Mouse (Mus musculus) midbrain, embryonic 10.5 days (tissue): ENCODE data around the gene Tfpt. TPM values are rescaled to one million over a fixed set of nuclear protein-coding genes. Genes with fewer than 3 reads are reported as not detected.
"Not testable (repeated sequence)": the region's sequence is repeated elsewhere in the genome, so short reads cannot be mapped to it uniquely, and the experiment has no call there.

ENCODE experiments used
- DNase-seq: peaks from one replicate; pipeline ENCODE4 v3.0.0-alpha.2; 2017; ENCODE audit warnings: low spot score
- H3K27ac ChIP-seq: fragments of 300-500 bp; sonication (generic); replicated peaks from 2 replicates; pipeline ENCODE4 v1.5.1; 2016; ENCODE audit warnings: mild to moderate bottlenecking
- H3K27me3 ChIP-seq: fragments of 300-500 bp; sonication (generic); 2 replicates; pipeline ENCODE4 v1.6.1; 2016; ENCODE audit warnings: low read depth, mild to moderate bottlenecking; ENCODE audit not compliant: poor library complexity, severe bottlenecking
- H3K36me3 ChIP-seq: fragments of 300-500 bp; sonication (generic); 2 replicates; pipeline ENCODE4 v1.6.1; 2016; ENCODE audit warnings: mild to moderate bottlenecking, moderate library complexity
- H3K4me1 ChIP-seq: fragments of 300-500 bp; sonication (generic); 2 replicates; pipeline ENCODE4 v1.6.1; 2016
- H3K4me3 ChIP-seq: fragments of 300-500 bp; sonication (generic); 2 replicates; pipeline ENCODE4 v1.5.1; 2016; ENCODE audit warnings: mild to moderate bottlenecking, moderate library complexity
- H3K9me3 ChIP-seq: fragments of 300-500 bp; sonication (generic); replicated peaks from 2 replicates; pipeline ENCODE4 v1.6.1; 2016; ENCODE audit warnings: mild to moderate bottlenecking
- WGBS: fragments of 180-500 bp; shearing (Covaris S2); methylation state at CpG from one replicate; pipeline ENCODE4 v1.1.7; 2016; 5-methylcytosine and 5-hydroxymethylcytosine counted together
- microRNA-seq: library from miRNA; unstranded; fragments of <30 nt; microRNA quantifications from one replicate; pipeline ENCODE4, GENCODE M21; 2017
- polyA plus RNA-seq: library from polyadenylated mRNA; unstranded; fragments of >200 nt; fragmentation: Nextera tagmentation; extraction: Ambion mirVana; gene quantifications from 2 replicates; pipeline ENCODE4 v1.2.1, GENCODE M21; 2016

Gene Tfpt
- polyA plus RNA-seq, 1 experiment from 2014 or later: 30.8 TPM

DNA sequence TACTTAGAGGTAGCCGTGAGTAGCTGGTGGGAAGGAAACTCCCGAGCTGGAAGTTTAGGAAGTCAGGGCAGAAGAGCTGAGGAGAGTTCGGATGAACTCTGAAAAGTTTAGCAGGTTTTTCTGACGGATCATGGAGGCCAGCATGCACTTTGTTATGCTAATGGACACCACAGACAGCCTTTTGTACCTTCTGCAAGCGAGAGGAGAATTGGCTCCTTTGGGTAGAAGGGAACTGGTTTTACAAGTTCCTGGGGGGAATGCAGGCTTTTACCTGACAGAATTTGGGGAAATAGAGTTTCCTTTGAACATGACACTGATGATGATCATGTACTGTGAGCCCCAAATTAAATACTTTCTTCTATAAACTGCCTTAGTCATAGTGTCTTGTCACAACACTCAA lies 43.5 kb downstream of the Tfpt start:
- no peak for DNase-seq
- H3K27ac ChIP-seq: no peak overlapping the region
- H3K4me1 ChIP-seq: peaks cover 11% of the 10 kb centered on the region
- H3K4me3 ChIP-seq: peak overlapping the region; percentile 11; the same call in 1 of the 2 replicates
- H3K36me3 ChIP-seq: no peaks in the 10 kb centered on the region
- H3K9me3 ChIP-seq: no peaks in the 10 kb centered on the region
- no peaks in the 10 kb centered on the region for H3K27me3 ChIP-seq
- 3% methylated on average over 5 of the region's 5 CpGs for WGBS

DNA sequence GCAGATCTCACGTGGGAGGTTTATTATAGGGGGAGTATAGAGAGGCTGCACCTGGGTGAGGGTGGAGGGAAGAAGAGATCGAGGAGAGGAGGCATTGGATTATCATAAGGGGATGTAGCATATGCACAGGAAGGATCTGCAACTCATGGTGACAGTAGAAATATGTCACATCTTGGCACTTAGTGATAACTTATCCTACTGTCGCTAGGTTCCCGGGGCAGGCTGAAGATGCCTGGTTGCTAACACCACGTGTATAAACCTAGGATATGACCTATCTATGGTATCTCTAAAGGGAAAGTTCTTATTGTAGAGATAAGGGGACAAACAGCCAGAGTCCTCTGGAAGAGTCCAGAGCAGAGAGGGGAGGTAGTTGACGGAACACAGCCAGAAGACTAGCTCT lies 44.0 kb downstream of the Tfpt start:
- Histone ChIP-seq H3K27me3 (no peaks in the 10 kb centered on the region), H3K4me3 (0 out of 2 replicates have a peak overlapping the region, but pooled peaks have one; percentile 11), H3K36me3 (no peaks in the 10 kb centered on the region), H3K9me3 (no peaks in the 10 kb centered on the region), H3K4me1 (peaks cover 11% of the 10 kb centered on the region), H3K27ac (no peak overlapping the region)
- no peak for DNase-seq
- WGBS: 19% methylated on average over 6 of the region's 6 CpGs

DNA sequence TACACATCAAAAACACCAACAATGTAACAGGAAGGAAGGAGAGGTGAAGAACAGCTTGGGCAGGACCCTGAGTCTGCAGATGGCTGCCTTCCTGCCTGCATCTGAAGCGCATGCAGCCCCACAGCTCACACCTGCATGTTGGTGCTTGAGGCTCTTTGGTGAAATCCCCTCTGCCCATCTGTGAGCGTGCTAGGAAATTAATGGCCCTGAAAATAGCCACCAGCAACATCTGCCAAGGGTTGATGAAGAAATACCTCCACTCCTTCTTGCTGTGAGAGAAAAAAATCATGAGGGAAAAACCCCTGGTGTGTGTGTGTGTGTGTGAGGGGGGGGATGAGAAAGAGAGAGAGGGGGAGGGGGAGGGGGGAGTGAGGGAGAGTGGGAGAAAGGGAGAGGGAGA lies 49.7 kb downstream of the Tfpt start:
- DNase-seq: no peak
- Histone ChIP-seq H3K4me1 (no peaks in the 10 kb centered on the region), H3K9me3 (no peaks in the 10 kb centered on the region), H3K4me3 (no peak overlapping the region), H3K36me3 (no peaks in the 10 kb centered on the region), H3K27ac (no peak overlapping the region), H3K27me3 (no peaks in the 10 kb centered on the region)
- 79% methylated on average over 2 of the region's 2 CpGs for WGBS

DNA sequence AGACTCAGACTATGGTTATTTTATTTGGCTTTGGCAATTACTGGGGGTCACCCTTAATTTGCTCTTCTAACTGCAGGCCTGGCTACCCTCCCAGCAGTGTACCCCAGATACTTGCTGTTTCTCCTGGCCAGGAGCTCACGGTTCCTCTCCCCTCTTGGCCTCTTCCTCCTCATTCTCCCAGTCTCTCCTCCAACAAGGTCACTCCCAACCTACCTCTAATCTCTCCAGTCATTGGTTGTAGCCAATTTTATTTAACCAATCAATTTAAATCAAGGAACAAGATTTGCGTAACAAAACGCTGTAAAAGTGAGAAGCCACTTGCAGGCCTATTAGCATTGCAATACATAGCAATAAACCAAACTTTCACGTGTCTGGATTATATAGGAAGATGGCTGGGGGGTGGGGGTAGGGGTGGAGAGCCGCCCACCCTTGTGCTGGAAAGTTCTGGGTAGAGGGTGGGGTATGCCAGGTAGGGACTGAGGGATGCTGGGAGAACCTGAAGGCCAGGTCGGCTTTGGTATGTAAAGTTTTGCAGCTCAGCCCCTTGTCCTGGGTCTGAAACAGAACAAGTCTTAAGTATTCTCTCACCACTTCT lies 50.7 kb downstream of the Tfpt start:
- 77% methylated on average over 6 of the region's 6 CpGs for WGBS

DNA sequence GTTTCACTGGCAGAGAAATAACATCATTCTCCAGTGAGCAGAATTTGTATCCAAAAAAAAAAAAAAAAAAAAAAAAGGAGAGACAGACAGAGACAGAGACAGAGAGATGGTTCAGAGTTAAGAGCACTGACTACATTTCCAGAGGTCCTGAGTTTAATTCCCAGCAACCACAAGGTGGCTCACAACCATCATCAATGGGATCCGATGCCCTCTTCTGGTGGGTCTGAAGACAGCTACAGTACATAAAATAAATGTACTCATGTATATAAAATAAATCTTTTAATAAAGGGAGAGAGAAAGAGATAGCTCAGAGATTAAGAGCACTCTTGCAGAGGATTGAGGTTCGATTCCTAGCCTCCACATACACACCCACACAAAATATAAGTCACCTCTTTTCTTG lies 51.5 kb downstream of the Tfpt start:
- WGBS: 88% methylated on average over 2 of the region's 2 CpGs
- Histone ChIP-seq H3K27me3 (no peaks in the 10 kb centered on the region), H3K4me3 (no peak overlapping the region), H3K36me3 (no peaks in the 10 kb centered on the region), H3K9me3 (no peaks in the 10 kb centered on the region), H3K4me1 (no peaks in the 10 kb centered on the region), H3K27ac (no peak overlapping the region)
- no peak for DNase-seq

More for the DNA sequence above, 50.7 kb downstream of the Tfpt start:
- DNase-seq: no peak
- Histone ChIP-seq H3K9me3 (no peaks in the 10 kb centered on the region), H3K4me3 (no peak overlapping the region), H3K36me3 (no peaks in the 10 kb centered on the region), H3K27me3 (no peaks in the 10 kb centered on the region), H3K27ac (no peak overlapping the region), H3K4me1 (no peaks in the 10 kb centered on the region)

DNA sequence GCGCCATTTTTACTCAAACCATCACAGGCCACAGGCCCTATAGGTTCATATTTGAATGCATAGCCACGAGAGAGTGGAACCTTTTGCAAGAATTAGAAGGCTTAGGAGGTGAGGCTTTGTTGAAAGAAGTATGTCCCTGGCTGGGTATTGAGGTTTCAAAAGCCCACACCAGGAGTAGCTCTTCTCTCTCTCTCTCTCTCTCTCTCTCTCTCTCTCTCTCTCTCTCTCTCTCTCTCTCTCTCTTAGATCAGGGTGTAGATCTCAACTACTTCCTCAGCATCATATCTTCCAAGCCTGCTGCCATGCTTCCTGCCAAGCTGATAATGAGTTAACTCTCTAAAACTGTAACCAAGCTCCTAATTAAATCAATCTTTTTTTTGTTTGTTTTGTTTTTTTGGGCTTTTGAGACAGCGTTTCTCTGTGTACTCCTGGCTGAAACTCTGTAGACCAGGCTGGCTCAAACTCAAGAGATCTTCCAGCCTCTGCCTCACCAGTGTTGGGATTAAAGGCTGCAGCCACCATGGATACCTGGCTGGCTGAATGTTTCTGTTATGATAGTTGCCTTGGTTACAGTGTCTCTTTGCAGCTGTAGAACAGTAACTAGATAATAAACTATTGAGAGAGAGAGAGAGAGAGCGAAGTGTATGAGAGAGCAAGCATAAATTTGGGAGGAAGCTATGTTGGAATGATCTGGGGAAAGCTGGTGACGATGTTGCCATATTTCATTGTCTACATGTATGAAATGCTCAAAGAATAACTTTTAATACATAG lies 53.2 kb downstream of the Tfpt start:
- no peaks in the 10 kb centered on the region for H3K36me3 ChIP-seq
- no peaks in the 10 kb centered on the region for H3K4me1 ChIP-seq
- 86% methylated on average over 5 of the region's 5 CpGs for WGBS
- H3K27me3 ChIP-seq: no peaks in the 10 kb centered on the region
- H3K9me3 ChIP-seq: peaks cover 2% of the 10 kb centered on the region; the same call in 1 of the 2 replicates
- no peak overlapping the region for H3K4me3 ChIP-seq
- no peak for DNase-seq
- H3K27ac ChIP-seq: no peak overlapping the region

DNA sequence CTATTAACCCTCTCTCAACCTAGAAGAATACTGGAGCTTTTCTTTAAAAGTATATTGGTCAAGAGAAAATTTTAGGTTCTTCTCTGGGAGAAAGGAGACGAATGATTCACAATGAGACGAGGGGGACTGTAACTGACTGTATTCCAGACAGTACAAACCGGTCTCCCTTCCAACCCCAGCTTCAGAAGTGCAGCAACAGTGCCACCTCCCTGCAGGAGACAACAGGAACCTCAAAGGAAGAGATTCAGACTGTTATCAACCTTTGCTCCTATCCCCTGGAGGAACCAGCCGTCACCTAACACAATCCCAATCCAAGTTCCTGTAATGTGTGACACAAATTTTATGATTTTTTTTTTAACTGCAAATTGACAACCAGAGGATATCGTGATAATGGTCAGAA lies 55.5 kb downstream of the Tfpt start:
- no peaks in the 10 kb centered on the region for H3K4me1 ChIP-seq
- WGBS: 60% methylated on average over 5 of the region's 5 CpGs
- H3K4me3 ChIP-seq: no peak overlapping the region
- no peak overlapping the region for H3K27ac ChIP-seq
- peaks cover 3% of the 10 kb centered on the region; the same call in 1 of the 2 replicates for H3K9me3 ChIP-seq
- no peak for DNase-seq
- H3K36me3 ChIP-seq: no peaks in the 10 kb centered on the region
- no peaks in the 10 kb centered on the region for H3K27me3 ChIP-seq

DNA sequence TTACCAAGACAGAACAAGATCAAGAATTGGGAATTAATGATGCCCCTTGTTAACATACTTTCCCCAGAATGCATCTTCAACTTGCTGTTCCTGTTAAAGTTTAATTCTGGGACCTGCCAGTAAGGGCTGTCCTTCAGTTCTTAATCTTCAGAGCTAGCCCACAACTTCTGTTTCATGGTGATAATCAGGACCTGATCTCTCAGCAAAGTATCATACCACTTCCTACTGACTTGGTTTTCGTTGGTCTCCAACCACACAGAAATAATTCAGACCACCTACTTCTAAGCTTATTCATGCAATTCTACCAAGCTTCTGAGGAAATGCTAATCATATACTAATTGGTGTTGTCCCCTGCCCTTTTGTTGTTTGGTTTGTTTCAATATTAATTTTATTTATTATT lies 57.9 kb downstream of the Tfpt start:
- H3K27me3 ChIP-seq: no peaks in the 10 kb centered on the region
- H3K4me1 ChIP-seq: no peaks in the 10 kb centered on the region
- H3K36me3 ChIP-seq: no peaks in the 10 kb centered on the region
- WGBS: 86% methylated on average over 1 of the region's 1 CpGs
- DNase-seq: no peak
- H3K9me3 ChIP-seq: peaks cover 3% of the 10 kb centered on the region; the same call in 1 of the 2 replicates
- H3K4me3 ChIP-seq: no peak overlapping the region
- no peak overlapping the region for H3K27ac ChIP-seq

DNA sequence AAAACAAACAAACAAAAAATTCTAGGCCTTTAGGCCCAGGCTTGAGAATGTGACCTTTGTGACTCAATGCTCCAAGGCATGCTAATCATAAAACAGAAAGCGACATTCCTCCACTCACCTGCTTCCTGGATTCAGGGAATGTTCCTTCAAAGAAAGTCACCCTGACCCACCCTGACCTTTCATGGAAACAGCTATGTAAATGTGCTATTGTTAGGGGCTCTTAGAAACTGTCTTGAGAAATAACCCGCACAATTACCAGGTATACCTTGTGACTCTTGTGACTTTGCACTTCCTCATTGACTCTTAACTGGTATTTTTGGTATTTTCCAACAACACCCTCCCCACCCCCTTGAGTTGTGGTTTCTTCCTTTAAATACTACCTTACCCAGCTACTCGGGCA lies 59.1 kb downstream of the Tfpt start:
- H3K9me3 ChIP-seq, H3K4me1 ChIP-seq, H3K27me3 ChIP-seq, H3K27ac ChIP-seq, H3K4me3 ChIP-seq, H3K36me3 ChIP-seq, DNase-seq: not testable (repeated sequence)
- whole genome bisulfite sequencing: 91% methylated on average over 3 of the region's 3 CpGs

Small RNAs within 50 kb of the gene (microRNA-seq; reads per million reads assigned to microRNA genes)
- gene Gm25100 (not detected), gene Mir3572 (3.3 reads per million, percentile 4 among the genes with 10 or more reads in this experiment)

Other genes with a start within 250 kb of the Tfpt start
- 5.1 and 8.3 TPM in 2 replicates for gene Cacng8, start 239.2 kb downstream of the Tfpt start, polyA plus RNA-seq
- not detected in 2 replicates for gene Cacng6, start 205.7 kb downstream of the Tfpt start, polyA plus RNA-seq
- gene Tarm1, start 127.3 kb downstream of the Tfpt start, polyA plus RNA-seq: not detected in 2 replicates
- not detected in 2 replicates for gene Oscar, start 13.8 kb downstream of the Tfpt start, polyA plus RNA-seq
- gene Ndufa3, start 12.6 kb downstream of the Tfpt start, polyA plus RNA-seq: 372 and 423 TPM in 2 replicates
- gene Prpf31, start 56 bp upstream of the Tfpt start, polyA plus RNA-seq: 174 and 180 TPM in 2 replicates
- 75.2 and 82.7 TPM in 2 replicates for gene Cnot3, start 15.3 kb upstream of the Tfpt start, polyA plus RNA-seq
- 18.0 and 19.8 TPM in 2 replicates for gene Leng1, start 35.9 kb upstream of the Tfpt start, polyA plus RNA-seq
- gene Tmc4, start 47.6 kb upstream of the Tfpt start, polyA plus RNA-seq: 3.1 TPM in 2 replicates
- gene Tsen34, start 62.9 kb upstream of the Tfpt start, polyA plus RNA-seq: 251 and 266 TPM in 2 replicates
- 30.6 and 32.5 TPM in 2 replicates for gene Mboat7, start 63.6 kb upstream of the Tfpt start, polyA plus RNA-seq
- 1,174 and 1,339 TPM in 2 replicates for gene Rps9, start 74.1 kb upstream of the Tfpt start, polyA plus RNA-seq
- 0.12 and 0.25 TPM in 2 replicates for gene Pirb, start 90.5 kb upstream of the Tfpt start, polyA plus RNA-seq
- not detected in 2 replicates for gene Gm15448, start 195.8 kb upstream of the Tfpt start, polyA plus RNA-seq
- 0.07 TPM in 1 of 2 replicates, not detected in the other for gene Pira2, start 215.1 kb upstream of the Tfpt start, polyA plus RNA-seq